Mouse (Mus musculus) CH12.LX (cell line): Measurements from ENCODE around the gene Tle3. TPM values are rescaled to one million over a fixed set of nuclear protein-coding genes. Genes with fewer than 3 reads are reported as not detected.

Source experiments
- DNase-seq: peaks from one replicate; pipeline ENCODE4 v3.0.0-alpha.2; 2013; ENCODE audit errors: extremely low read depth
- H3K27ac ChIP-seq: 2 replicates; pipeline ENCODE4 v1.5.1; 2012; ENCODE audit warnings: low read depth, mild to moderate bottlenecking, control low read depth, moderate library complexity; ENCODE audit not compliant: insufficient read depth
- H3K27me3 ChIP-seq: replicated peaks from 2 replicates; pipeline ENCODE3; 2012; ENCODE audit warnings: inconsistent platforms
- H3K36me3 ChIP-seq, 2 experiments: replicated peaks in 1 of 2; 2 replicates each; pipeline versions ENCODE3 to v1.6.1; 2012; ENCODE audit warnings: inconsistent platforms in 1 of 2, low read length in 1 of 2, mild to moderate bottlenecking in 1 of 2, mixed read lengths in 1 of 2, moderate library complexity in 1 of 2; ENCODE audit not compliant: control insufficient read depth in 1 of 2, insufficient read depth in 1 of 2
- H3K4me1 ChIP-seq, 2 experiments: 2 replicates each; pipeline ENCODE4 v1.6.1; 2012; ENCODE audit warnings: inconsistent platforms in 1 of 2, moderate library complexity in 1 of 2; ENCODE audit not compliant: insufficient read depth in 2 of 2, control insufficient read depth in 1 of 2
- H3K4me2 ChIP-seq: 2 replicates; pipeline ENCODE4 v1.6.1; 2012; ENCODE audit warnings: low read depth, mild to moderate bottlenecking, control low read depth; ENCODE audit not compliant: poor library complexity, insufficient read depth, severe bottlenecking
- H3K4me3 ChIP-seq, 3 experiments: fragments of 150-350 bp in 1 of 3; sonication (generic) in 1 of 3; replicated peaks in 1 of 3; 2 replicates each; pipeline versions ENCODE3 to v1.5.1; 2011 to 2012; ENCODE audit warnings: low read depth in 2 of 3, low read length in 2 of 3, mild to moderate bottlenecking in 2 of 3, moderate library complexity in 2 of 3, control low read depth in 1 of 3, improper control_type of control experiment in 1 of 3, inconsistent platforms in 1 of 3, mixed read lengths in 1 of 3; ENCODE audit not compliant: poor library complexity in 1 of 3
- H3K79me2 ChIP-seq: replicated peaks from 2 replicates; pipeline ENCODE4 v1.6.1; 2012; ENCODE audit warnings: mild to moderate bottlenecking, moderate library complexity; ENCODE audit not compliant: control insufficient read depth, poor library complexity, insufficient read depth, severe bottlenecking; ENCODE audit errors: extremely low read depth
- H3K9ac ChIP-seq: 2 replicates; pipeline ENCODE4 v1.6.1; 2012; ENCODE audit warnings: low read depth, mild to moderate bottlenecking, control low read depth, moderate library complexity; ENCODE audit not compliant: insufficient read depth
- H3K9me3 ChIP-seq: replicated peaks from 2 replicates; pipeline ENCODE3; 2012; ENCODE audit warnings: low read length, inconsistent platforms, mixed read lengths
- CHD1 ChIP-seq: IDR thresholded peaks from 2 replicates; pipeline ENCODE4 v1.6.1; 2012; ENCODE audit warnings: low read depth, low read length, improper control_type of control experiment, inconsistent platforms
- CHD2 ChIP-seq: IDR thresholded peaks from 2 replicates; pipeline ENCODE4 v1.6.1; 2011; ENCODE audit warnings: low read length, improper control_type of control experiment
- E2F4 ChIP-seq: IDR thresholded peaks from 2 replicates; pipeline ENCODE4 v1.6.1; 2011; ENCODE audit warnings: low read depth, low read length, improper control_type of control experiment; ENCODE audit not compliant: insufficient replicate concordance
- ELF1 ChIP-seq: IDR thresholded peaks from 2 replicates; pipeline ENCODE4 v1.6.1; 2014; ENCODE audit warnings: low read depth, mild to moderate bottlenecking, inconsistent platforms, low read length, improper control_type of control experiment
- ETS1 ChIP-seq: conservative IDR thresholded peaks from 2 replicates; pipeline ENCODE4 v1.6.1; 2012; ENCODE audit warnings: low read depth, mild to moderate bottlenecking, inconsistent platforms, low read length, improper control_type of control experiment, moderate library complexity
- HCFC1 ChIP-seq: IDR thresholded peaks from 2 replicates; pipeline ENCODE4 v1.6.1; 2012; ENCODE audit warnings: low read depth, mild to moderate bottlenecking, inconsistent platforms, low read length, improper control_type of control experiment
- JUN ChIP-seq: IDR thresholded peaks from 2 replicates; pipeline ENCODE4 v1.6.1; 2011; ENCODE audit warnings: low read depth, mild to moderate bottlenecking, low read length, improper control_type of control experiment, moderate library complexity; ENCODE audit not compliant: insufficient read depth
- JUND ChIP-seq: conservative IDR thresholded peaks from 2 replicates; pipeline ENCODE4 v1.6.1; 2011; ENCODE audit warnings: low read depth, low read length, improper control_type of control experiment
- MAFK ChIP-seq: IDR thresholded peaks from 2 replicates; pipeline ENCODE4 v1.6.1; 2011; ENCODE audit warnings: low read length, improper control_type of control experiment; ENCODE audit not compliant: insufficient replicate concordance
- MEF2A ChIP-seq: IDR thresholded peaks from 2 replicates; pipeline ENCODE4 v1.6.1; 2014; ENCODE audit warnings: low read depth, mild to moderate bottlenecking, inconsistent platforms, low read length, improper control_type of control experiment, borderline replicate concordance
- MYC ChIP-seq: IDR thresholded peaks from 2 replicates; pipeline ENCODE4 v1.6.1; 2011; ENCODE audit warnings: low read depth, mild to moderate bottlenecking, improper control_type of control experiment, low read length
- NRF1 ChIP-seq: IDR thresholded peaks from 2 replicates; pipeline ENCODE4 v1.6.1; 2014; ENCODE audit warnings: low read depth, mild to moderate bottlenecking, inconsistent platforms, low read length, improper control_type of control experiment, moderate library complexity
- PAX5 ChIP-seq: IDR thresholded peaks from 2 replicates; pipeline ENCODE4 v1.6.1; 2012; ENCODE audit warnings: low read length, inconsistent platforms, mixed read lengths
- POLR2A ChIP-seq: IDR thresholded peaks from 2 replicates; pipeline ENCODE4 v1.6.1; 2011; ENCODE audit warnings: low read depth, mild to moderate bottlenecking, improper control_type of control experiment, low read length
- POLR2AphosphoS2 ChIP-seq: IDR thresholded peaks from 2 replicates; pipeline ENCODE4 v1.6.1; 2011; ENCODE audit warnings: low read depth, low read length, improper control_type of control experiment
- RAD21 ChIP-seq: IDR thresholded peaks from 2 replicates; pipeline ENCODE4 v1.6.1; 2011; ENCODE audit warnings: low read depth, mild to moderate bottlenecking, low read length, improper control_type of control experiment, moderate library complexity
- RCOR1 ChIP-seq: conservative IDR thresholded peaks from 2 replicates; pipeline ENCODE4 v1.6.1; 2012; ENCODE audit warnings: low read depth, mild to moderate bottlenecking, inconsistent platforms, low read length, improper control_type of control experiment
- SIN3A ChIP-seq: IDR thresholded peaks from 2 replicates; pipeline ENCODE4 v1.6.1; 2012; ENCODE audit warnings: low read length, improper control_type of control experiment, inconsistent platforms
- SMC3 ChIP-seq: IDR thresholded peaks from 2 replicates; pipeline ENCODE4 v1.6.1; 2011; ENCODE audit warnings: low read depth, low read length, improper control_type of control experiment
- TCF12 ChIP-seq: IDR thresholded peaks from 2 replicates; pipeline ENCODE4 v1.6.1; 2014; ENCODE audit warnings: low read depth, mild to moderate bottlenecking, inconsistent platforms, low read length, improper control_type of control experiment
- USF1 ChIP-seq: IDR thresholded peaks from 2 replicates; pipeline ENCODE4 v1.6.1; 2014; ENCODE audit warnings: low read depth, mild to moderate bottlenecking, inconsistent platforms, low read length, improper control_type of control experiment
- ZC3H11A ChIP-seq: IDR thresholded peaks from 2 replicates; pipeline ENCODE4 v1.6.1; 2012; ENCODE audit warnings: low read depth, mild to moderate bottlenecking, inconsistent platforms, low read length, improper control_type of control experiment
- ZMIZ1 ChIP-seq: IDR thresholded peaks from 2 replicates; pipeline ENCODE4 v1.6.1; 2012; ENCODE audit warnings: low read depth, mild to moderate bottlenecking, inconsistent platforms, low read length, improper control_type of control experiment
- ZNF384 ChIP-seq: IDR thresholded peaks from 2 replicates; pipeline ENCODE4 v1.6.1; 2012; ENCODE audit warnings: low read depth, low read length, improper control_type of control experiment, inconsistent platforms
- dilution Hi-C: fragments of 300-500 bp; cut with MboI; formaldehyde crosslinking; loops from 2 replicates; pipeline ENCODE4 v1.14.3; 2020; ENCODE audit warnings: low sequenced_read_pairs; ENCODE audit not compliant: extremely low pct_unique_long_range_greater_than_20kb, extremely low pct_ligation_motif_present
- in situ Hi-C: fragments of 300-500 bp; cut with MboI; formaldehyde crosslinking; loops from 3 replicates; pipeline ENCODE4 v1.14.3; 2019; ENCODE audit warnings: low sequenced_read_pairs, low pct_ligation_motif_present, low pct_unique_long_range_greater_than_20kb, mixed read lengths
- polyA plus RNA-seq: library from polyadenylated mRNA; unstranded; fragments of >175 nt; gene quantifications from 2 replicates; pipeline ENCODE4 v1.2.1, GENCODE M21; 2012; ENCODE audit warnings: low read depth; ENCODE audit not compliant: insufficient read length
- total RNA-seq, 2 experiments: library from RNA; depleted of rRNA; stranded (reverse); fragments of 300-350 nt in 1 of 2; fragments of >200 nt in 1 of 2; gene quantifications; 2 replicates each; pipeline ENCODE4 v1.2.3; 2012 to 2014

Tle3 gene
- total and polyA plus RNA-seq, 3 experiments: 8.1 to 29.1 (median 22.8) TPM

DNA sequence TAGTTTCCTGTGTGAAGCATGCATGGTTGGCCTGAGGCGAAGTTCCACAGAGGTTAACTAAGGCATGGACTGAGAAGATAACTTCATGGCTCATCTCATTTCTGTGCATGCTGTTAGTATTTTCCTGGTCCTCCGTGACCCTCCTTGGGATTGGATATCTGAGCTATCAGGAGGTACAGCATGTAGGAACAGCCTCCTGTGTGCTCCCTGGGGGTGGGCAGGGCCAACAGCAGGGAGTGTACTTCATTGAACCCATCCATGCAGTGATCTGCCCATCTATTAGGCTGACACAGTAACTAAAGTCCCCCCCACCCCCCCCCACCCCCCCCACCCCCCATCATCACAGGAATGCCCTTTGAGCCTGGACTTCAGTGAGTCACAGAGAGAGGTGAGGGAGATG, 73.0 kb downstream of the Tle3 start:
- TF ChIP-seq JUND (no peak), CHD2 (no peak), TCF12 (no peak), MAFK (no peak), RCOR1 (no peak), SIN3A (no peak), HCFC1 (no peak), CHD1 (no peak), E2F4 (no peak), ZNF384 (no peak), NRF1 (no peak), PAX5 (no peak), ZMIZ1 (no peak), MEF2A (no peak), JUN (no peak), MYC (no peak), ELF1 (no peak), USF1 (no peak), POLR2A (no peak)
- in situ Hi-C loops (no loop called here), dilution Hi-C loops (no loop called here)
- H3K4me2 ChIP-seq: no peak overlapping the region
- no peaks in the 10 kb centered on the region for H3K36me3 ChIP-seq
- DNase-seq: no peak
- no peak overlapping the region for H3K27ac ChIP-seq
- no peak overlapping the region for H3K4me3 ChIP-seq
- no peaks in the 10 kb centered on the region for H3K27me3 ChIP-seq
- H3K4me1 ChIP-seq: peaks cover 26 to 94% of the 10 kb centered on the region in 2 experiments
- no peak overlapping the region for H3K9ac ChIP-seq
- no peaks in the 10 kb centered on the region for H3K79me2 ChIP-seq
- no peaks in the 10 kb centered on the region for H3K9me3 ChIP-seq

DNA sequence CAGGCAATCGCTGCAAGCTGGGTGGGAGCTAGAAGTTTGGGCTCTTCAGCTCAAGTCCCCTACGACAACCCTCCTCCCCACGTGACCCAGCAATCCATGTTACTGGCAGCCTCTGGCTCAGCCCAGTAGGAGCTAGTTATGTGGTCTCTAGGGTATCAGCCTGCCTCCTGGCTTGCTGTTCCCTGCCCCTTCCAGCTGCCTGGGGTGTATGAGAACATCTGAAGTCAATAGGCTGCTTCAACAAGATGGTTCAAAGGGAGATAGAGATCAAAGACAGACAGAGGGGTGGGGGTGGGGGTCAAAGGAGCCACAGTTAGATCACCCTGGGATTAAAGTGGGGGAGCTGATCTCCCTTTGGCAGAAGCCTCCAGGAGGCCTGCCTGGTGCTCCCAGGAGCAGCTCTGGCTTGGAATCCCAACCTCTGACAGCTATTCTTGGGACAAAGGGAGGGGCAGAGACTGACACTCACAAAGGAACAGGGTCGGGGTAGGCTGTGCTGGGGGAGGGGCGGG, 73.6 kb downstream of the Tle3 start:
- H3K27ac ChIP-seq: no peak overlapping the region

More for the DNA sequence above, 73.6 kb downstream of the Tle3 start:
- no peak for TF ChIP-seq E2F4
- TF ChIP-seq RAD21: no peak
- TF ChIP-seq TCF12: no peak
- TF ChIP-seq RCOR1: no peak
- no peak for TF ChIP-seq ZMIZ1
- no peak for TF ChIP-seq ELF1
- TF ChIP-seq ZC3H11A: no peak
- no peak for TF ChIP-seq POLR2AphosphoS2
- no peak for TF ChIP-seq JUN
- TF ChIP-seq ETS1: no peak
- TF ChIP-seq SMC3: no peak
- TF ChIP-seq POLR2A: no peak
- DNase-seq: no peak
- Histone ChIP-seq H3K79me2 (no peaks in the 10 kb centered on the region), H3K36me3 (no peaks in the 10 kb centered on the region), H3K4me1 (peaks cover 26 to 94% of the 10 kb centered on the region in 2 experiments), H3K9me3 (no peaks in the 10 kb centered on the region), H3K9ac (no peak overlapping the region), H3K4me3 (no peak overlapping the region), H3K4me2 (no peak overlapping the region), H3K27me3 (no peaks in the 10 kb centered on the region)
- in situ Hi-C loops: no loop called here
- dilution Hi-C loops: no loop called here
